Mouse (Mus musculus) ovary, postnatal 10 days (tissue): ENCODE measurements around the gene Naaa.

ENCODE experiments used
- DNase-seq: peaks from one replicate; pipeline ENCODE4 v3.0.0; 2022; ENCODE audit warnings: low spot score

The Naaa gene

DNA sequence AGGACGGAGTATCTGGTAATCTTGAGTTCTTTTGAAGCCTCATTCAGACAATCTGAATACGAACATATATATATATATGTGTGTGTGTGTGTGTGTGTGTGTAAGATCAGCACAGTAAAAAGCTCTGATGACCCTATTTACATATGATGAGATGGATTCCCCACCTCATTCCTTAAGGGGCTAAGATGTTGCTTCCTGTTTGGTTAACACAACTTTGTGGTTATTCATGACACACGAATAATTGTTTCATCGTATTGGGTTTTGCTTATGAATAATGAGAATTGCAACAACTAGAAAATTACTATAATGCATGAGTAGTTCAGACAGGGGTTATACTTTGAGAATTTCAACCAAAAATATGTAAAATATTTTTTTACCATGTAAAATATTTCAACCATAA is 62.7 kb downstream of the Naaa start, which contains the start of gene U90926:
Gene U90926, minus strand, starts transcription at position 101 of the 400 bp plus-strand sequence.
- no peak for DNase-seq

DNA sequence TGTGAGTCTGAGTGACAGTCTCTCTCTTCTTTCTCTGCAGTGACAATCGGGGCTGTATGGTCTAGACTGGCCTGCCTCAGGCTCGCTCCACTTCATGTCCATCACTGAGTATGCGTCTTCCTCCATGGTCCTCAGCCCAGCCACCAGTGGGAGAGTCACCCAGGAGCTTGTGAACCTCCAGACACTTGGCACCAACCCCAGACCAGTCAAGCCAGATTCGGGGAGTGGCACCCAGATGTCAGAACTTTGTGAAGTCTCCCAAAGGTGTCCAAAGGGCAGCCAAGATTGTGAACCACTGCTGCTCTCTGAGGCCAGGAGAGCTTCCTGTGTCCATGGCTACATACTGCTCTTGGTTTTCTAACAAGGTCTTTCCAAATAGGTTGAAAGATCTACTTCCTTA is 65.7 kb downstream of the Naaa start:
- no peak for DNase-seq

DNA sequence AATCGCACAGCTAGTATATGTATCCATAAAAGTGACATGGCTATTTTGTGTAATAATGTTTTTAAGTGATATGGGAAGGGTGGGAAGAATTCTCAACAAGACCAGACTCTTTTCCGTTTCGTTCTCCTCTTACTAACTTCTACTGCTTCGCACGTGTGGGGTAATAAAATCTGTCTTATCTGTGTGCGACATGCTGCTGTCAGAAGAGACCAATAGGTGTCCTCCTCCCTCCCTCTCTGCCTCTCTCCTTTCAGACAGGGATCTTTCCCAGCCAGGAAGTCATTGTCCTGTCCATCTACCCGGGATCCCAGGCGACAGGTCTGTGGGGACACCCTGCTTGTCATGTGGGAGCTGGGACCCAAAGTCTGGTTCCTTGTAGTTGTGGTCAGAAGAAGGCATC is 67.8 kb downstream of the Naaa start:
- DNase-seq, result no peak
